Mouse (Mus musculus) liver, embryonic 11.5 days (tissue): ENCODE data around the gene Cckar. TPM values are rescaled to one million over a fixed set of nuclear protein-coding genes. Genes with fewer than 3 reads are reported as not detected.

Experiments used
- ATAC-seq: fragments of 200-750 bp; cut with Nextera tagmentation; replicated peaks from 2 replicates; pipeline ENCODE4 v1.8.0; 2017; ENCODE audit warnings: moderate number of reproducible peaks, mild to moderate bottlenecking, moderate TSS enrichment, moderate library complexity; ENCODE audit not compliant: low FRiP score
- DNase-seq: peaks from one replicate; pipeline ENCODE4 v3.0.0-alpha.2; 2017; ENCODE audit warnings: low spot score
- H3K27ac ChIP-seq: fragments of 300-500 bp; sonication (generic); 2 replicates; pipeline ENCODE4 v1.5.1; 2014; ENCODE audit warnings: mild to moderate bottlenecking, low read depth, low read length, control low read depth
- H3K27me3 ChIP-seq: fragments of 300-500 bp; sonication (generic); replicated peaks from 2 replicates; pipeline ENCODE4 v1.6.1; 2014; ENCODE audit warnings: low read length, mixed read lengths; ENCODE audit not compliant: control insufficient read depth, insufficient read depth
- H3K36me3 ChIP-seq: fragments of 300-500 bp; sonication (generic); 2 replicates; pipeline ENCODE4 v1.6.1; 2014; ENCODE audit warnings: mild to moderate bottlenecking, low read length, moderate library complexity, mixed read lengths; ENCODE audit not compliant: control insufficient read depth, insufficient read depth
- H3K4me1 ChIP-seq: fragments of 300-500 bp; sonication (generic); replicated peaks from 2 replicates; pipeline ENCODE4 v1.6.1; 2014; ENCODE audit warnings: low read length, mixed read lengths; ENCODE audit not compliant: control insufficient read depth, insufficient read depth
- H3K4me2 ChIP-seq: fragments of 300-500 bp; sonication (generic); 2 replicates; pipeline ENCODE4 v1.6.1; 2014; ENCODE audit warnings: mild to moderate bottlenecking, control low read depth, moderate library complexity
- H3K4me3 ChIP-seq: fragments of 300-500 bp; sonication (generic); 2 replicates; pipeline ENCODE4 v1.5.1; 2014; ENCODE audit warnings: low read depth, low read length, control low read depth
- H3K9ac ChIP-seq: fragments of 300-500 bp; sonication (generic); 2 replicates; pipeline ENCODE4 v1.6.1; 2014; ENCODE audit warnings: low read depth, low read length, control low read depth
- H3K9me3 ChIP-seq: fragments of 300-500 bp; sonication (generic); 2 replicates; pipeline ENCODE4 v1.6.1; 2016; ENCODE audit warnings: low read length, inconsistent platforms, mixed read lengths; ENCODE audit not compliant: control insufficient read depth
- WGBS: fragments of 180-500 bp; shearing (Covaris S2); extraction: QIAGEN DNeasy Blood & Tissue Kit; methylation state at CpG from one replicate; pipeline ENCODE4 v1.1.7; 2014; 5-methylcytosine and 5-hydroxymethylcytosine counted together
- polyA plus RNA-seq: library from polyadenylated mRNA; unstranded; fragments of >200 nt; fragmentation: Nextera tagmentation; extraction: Ambion mirVana; gene quantifications from 2 replicates; pipeline ENCODE4 v1.2.1, GENCODE M21; 2014

Cckar gene
- polyA plus RNA-seq: 0.18 and 0.19 TPM in 2 replicates

DNA sequence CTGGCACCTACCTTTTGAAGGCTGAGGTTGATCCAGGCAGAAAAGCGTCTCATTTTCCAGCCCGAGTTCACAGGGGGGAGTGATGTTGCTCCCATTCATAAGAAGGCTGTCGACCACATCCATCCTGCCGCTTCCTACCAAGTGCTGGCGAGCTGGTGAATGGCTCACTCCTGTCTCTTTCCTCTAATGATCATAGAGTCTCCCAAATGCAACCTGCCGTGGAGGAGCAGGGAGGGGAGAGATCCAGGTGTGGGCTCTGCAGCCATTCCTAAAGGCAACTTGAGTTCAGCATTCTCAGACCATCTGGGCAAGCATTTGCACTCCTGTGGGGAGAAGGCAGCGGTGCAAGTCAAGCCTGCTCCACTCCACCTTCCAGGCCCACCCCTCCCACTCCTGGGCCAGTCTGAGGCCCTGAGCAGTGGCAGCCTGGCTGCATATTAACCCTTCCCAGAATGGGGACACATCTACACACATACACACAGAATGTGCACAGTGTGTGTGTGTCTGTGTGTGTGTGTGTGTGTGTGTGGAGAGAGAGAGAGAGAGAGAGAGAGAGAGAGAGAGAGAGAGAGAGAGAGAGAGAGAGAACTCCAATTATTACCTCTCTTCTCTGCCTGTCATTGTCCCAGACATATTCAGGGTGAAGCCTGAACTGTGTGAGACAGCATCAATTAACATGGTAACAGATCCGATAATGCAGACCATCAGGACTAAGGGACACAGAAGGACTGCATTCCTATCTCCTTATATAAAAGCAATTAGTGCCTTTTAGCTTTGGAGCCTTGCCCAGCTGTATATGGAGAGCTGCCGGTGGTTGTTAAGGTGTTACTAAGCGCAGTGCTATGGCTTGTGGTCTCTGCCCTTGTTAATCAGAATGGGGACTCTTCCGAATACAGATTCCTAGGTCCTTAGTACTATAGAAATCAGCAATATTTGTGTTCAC is at the start of gene Cckar:
TSS of gene Cckar (minus strand) at position 471 of the 943 bp plus-strand sequence.
- no peaks in the 10 kb centered on the region for H3K9me3 ChIP-seq
- 63% methylated on average over 11 of the region's 11 CpGs for WGBS
- no peak for DNase-seq
- H3K36me3 ChIP-seq: no peaks in the 10 kb centered on the region
- H3K9ac ChIP-seq: no peak within 1 kb of the TSS
- no peaks in the 10 kb centered on the region for H3K27me3 ChIP-seq
- no peak within 1 kb of the TSS for H3K27ac ChIP-seq
- H3K4me1 ChIP-seq: no peaks in the 10 kb centered on the region
- H3K4me2 ChIP-seq: no peak within 1 kb of the TSS
- no peak for ATAC-seq
- no peak within 1 kb of the TSS for H3K4me3 ChIP-seq

DNA sequence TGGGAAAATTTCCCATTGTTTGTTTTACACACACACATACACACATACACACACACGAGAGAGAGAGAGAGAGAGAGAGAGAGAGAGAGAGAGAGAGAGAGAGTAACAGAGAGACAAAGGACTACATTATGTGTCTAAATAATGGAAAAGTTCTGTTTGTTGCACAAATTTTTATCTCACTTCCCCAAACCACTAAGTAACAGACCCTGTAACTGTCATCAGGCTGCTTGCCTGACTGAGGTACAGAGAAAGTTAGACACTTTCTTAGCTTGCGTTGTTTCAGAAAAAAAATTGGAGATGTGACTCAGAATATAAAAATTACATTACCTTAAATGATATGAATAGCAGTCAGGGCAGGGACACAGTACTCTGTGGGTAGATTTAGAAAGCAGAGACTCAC is 36.6 kb upstream of the Cckar start:
- 86% methylated on average over 1 of the region's 2 CpGs for WGBS
- H3K36me3 ChIP-seq: no peaks in the 10 kb centered on the region
- H3K9ac ChIP-seq: no peak overlapping the region
- H3K27me3 ChIP-seq: no peaks in the 10 kb centered on the region
- H3K4me3 ChIP-seq: no peak overlapping the region
- no peak for ATAC-seq
- no peaks in the 10 kb centered on the region for H3K9me3 ChIP-seq
- no peaks in the 10 kb centered on the region for H3K4me1 ChIP-seq
- H3K27ac ChIP-seq: no peak overlapping the region
- no peak overlapping the region for H3K4me2 ChIP-seq
- DNase-seq: no peak

DNA sequence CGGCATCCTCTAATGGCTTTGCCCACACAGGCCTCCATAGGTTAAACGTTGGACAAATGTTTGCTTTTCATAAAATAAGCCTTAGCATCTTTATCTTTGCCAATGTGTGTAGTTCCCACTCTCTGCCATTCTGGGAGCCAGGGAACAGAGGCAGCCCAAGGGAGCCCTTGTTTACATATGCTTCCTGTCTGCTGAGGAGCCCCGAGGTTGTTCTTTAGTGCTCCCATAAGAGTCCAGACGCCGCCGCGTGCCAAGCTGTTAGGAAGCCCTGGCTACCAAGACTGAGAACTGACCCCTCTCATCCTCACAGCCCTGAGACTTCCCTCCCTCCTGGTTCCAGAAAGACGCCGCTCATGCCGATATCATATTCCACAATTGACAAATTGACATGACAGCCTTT is 25.4 kb upstream of the Cckar start:
- Histone ChIP-seq H3K9me3 (no peaks in the 10 kb centered on the region), H3K36me3 (no peaks in the 10 kb centered on the region), H3K4me3 (no peak overlapping the region), H3K9ac (no peak overlapping the region), H3K27ac (no peak overlapping the region), H3K27me3 (no peaks in the 10 kb centered on the region), H3K4me2 (no peak overlapping the region), H3K4me1 (no peaks in the 10 kb centered on the region)
- 70% methylated on average over 10 of the region's 10 CpGs for WGBS
- no peak for DNase-seq
- ATAC-seq: no peak

DNA sequence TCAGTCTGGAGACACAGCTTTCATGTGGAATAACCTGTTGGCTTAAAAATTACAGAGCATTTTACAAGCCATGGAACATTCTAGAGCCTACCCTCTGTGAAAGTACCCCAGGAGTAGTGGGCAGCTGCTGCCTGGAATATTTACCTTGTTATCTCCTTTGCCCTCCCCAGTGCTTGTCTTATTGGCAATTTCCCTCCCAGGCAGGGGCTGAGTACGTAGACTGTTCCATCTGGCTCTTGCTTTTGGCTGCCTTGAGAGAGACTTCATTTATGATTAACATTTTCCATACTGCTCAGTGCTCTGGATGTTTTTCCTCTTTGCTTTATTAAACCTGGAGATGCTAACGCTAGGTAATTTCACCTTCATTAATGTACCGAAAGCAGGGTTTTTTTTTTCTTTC is 20.1 kb upstream of the Cckar start:
- Histone ChIP-seq H3K36me3 (no peaks in the 10 kb centered on the region), H3K9ac (no peak overlapping the region), H3K27me3 (no peaks in the 10 kb centered on the region), H3K4me1 (no peaks in the 10 kb centered on the region), H3K9me3 (no peaks in the 10 kb centered on the region), H3K4me3 (no peak overlapping the region), H3K27ac (no peak overlapping the region), H3K4me2 (no peak overlapping the region)
- 71% methylated on average over 3 of the region's 3 CpGs for WGBS
- ATAC-seq (no peak), DNase-seq (no peak)

DNA sequence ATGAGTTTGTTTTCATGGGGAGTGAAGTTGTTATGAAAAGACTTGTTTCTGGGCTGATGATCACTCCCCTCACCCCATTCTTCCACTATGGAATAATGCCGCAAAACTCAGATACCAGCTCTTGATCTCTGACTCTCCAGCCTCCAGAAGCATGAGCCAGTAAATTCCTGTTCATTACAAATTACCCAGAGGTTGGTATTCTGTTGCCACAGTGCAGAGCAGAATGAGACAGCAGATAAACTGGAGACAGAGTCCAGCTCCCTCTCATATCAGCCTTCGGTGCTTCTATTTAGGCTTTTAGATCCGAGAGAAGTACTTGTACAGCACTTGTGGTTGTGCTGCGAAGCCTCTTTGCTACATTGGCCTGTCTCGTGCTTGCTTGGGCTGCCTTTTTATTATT is 18.5 kb upstream of the Cckar start:
- H3K36me3 ChIP-seq: no peaks in the 10 kb centered on the region
- no peak overlapping the region for H3K4me2 ChIP-seq
- no peak for ATAC-seq
- DNase-seq: no peak
- H3K4me3 ChIP-seq: no peak overlapping the region
- no peak overlapping the region for H3K27ac ChIP-seq
- WGBS: 75% methylated on average over 5 of the region's 5 CpGs
- H3K27me3 ChIP-seq: no peaks in the 10 kb centered on the region
- no peak overlapping the region for H3K9ac ChIP-seq
- H3K9me3 ChIP-seq: no peaks in the 10 kb centered on the region
- H3K4me1 ChIP-seq: no peaks in the 10 kb centered on the region

DNA sequence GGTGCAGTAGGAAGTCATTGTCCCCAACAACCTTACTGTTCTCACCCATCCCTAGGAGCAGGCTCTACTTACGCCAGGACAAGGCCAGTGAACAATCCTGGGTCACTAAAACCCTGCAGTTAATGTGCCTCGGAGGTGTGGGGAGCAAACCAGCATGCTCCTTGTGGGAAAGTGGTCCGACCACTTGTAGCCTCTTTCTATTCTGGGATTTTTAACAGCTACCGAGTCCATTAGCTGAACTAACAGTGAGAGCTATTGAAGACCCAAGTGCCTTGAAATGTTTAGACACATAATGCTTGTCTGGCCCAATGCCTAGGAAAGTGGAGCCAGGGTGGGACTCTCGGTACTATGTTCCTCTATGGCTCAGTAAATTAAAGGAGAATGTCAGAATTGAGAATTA is 9.0 kb upstream of the Cckar start:
- no peaks in the 10 kb centered on the region for H3K9me3 ChIP-seq
- H3K4me2 ChIP-seq: no peak overlapping the region
- H3K36me3 ChIP-seq: no peaks in the 10 kb centered on the region
- WGBS: 68% methylated on average over 5 of the region's 5 CpGs
- H3K9ac ChIP-seq: no peak overlapping the region
- DNase-seq (peak; percentile 24), ATAC-seq (no peak)
- H3K27ac ChIP-seq: no peak overlapping the region
- H3K4me1 ChIP-seq: no peaks in the 10 kb centered on the region
- H3K4me3 ChIP-seq: no peak overlapping the region
- no peaks in the 10 kb centered on the region for H3K27me3 ChIP-seq

DNA sequence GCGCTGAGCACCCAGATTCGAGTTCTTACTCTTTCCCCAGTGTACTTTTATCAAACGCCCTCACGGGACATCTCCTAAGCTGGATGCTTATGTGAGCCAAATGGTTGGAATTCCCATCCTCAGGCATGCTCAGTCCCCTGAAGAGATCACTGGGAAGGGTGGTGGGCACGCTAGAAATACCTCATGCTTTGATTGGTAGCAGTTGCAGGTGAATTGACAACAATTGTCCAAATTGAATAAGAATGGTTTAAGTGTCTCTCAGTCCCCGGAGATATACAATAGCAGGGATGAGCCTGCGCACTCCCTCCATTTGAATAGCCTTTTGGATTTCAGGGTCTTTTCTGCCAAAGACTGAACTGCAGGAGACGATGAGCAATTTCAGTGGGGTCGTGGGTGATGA is 3.8 kb upstream of the Cckar start:
- ATAC-seq (no peak), DNase-seq (no peak)
- Histone ChIP-seq H3K36me3 (no peaks in the 10 kb centered on the region), H3K27ac (no peak overlapping the region), H3K9ac (no peak overlapping the region), H3K4me2 (no peak overlapping the region), H3K4me3 (no peak overlapping the region), H3K9me3 (no peaks in the 10 kb centered on the region), H3K27me3 (no peaks in the 10 kb centered on the region), H3K4me1 (no peaks in the 10 kb centered on the region)
- 70% methylated on average over 9 of the region's 9 CpGs for WGBS

DNA sequence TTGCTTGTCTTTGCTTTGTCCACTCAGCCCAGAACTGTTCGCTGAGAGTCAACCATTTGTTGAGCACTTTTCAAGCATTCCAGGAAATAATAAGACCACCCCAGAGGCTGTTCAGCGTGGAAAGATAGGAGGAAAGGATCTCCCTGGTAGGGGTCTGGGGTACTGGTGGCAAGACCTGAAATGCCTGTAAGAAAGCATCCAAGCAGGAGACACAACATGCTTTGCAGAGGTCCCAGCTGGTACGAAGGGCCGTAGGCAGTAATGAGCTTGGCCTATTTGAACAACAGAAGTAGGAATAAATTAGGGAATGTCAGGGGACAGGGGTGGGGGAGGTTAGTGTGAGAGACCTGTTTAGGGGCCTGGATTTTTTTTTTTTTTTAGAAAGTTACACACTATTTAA is 686 bp upstream of the Cckar start:
- H3K4me2 ChIP-seq: no peak overlapping the region
- H3K9me3 ChIP-seq: no peaks in the 10 kb centered on the region
- no peak overlapping the region for H3K9ac ChIP-seq
- no peaks in the 10 kb centered on the region for H3K4me1 ChIP-seq
- no peak overlapping the region for H3K4me3 ChIP-seq
- 75% methylated on average over 4 of the region's 4 CpGs for WGBS
- no peaks in the 10 kb centered on the region for H3K27me3 ChIP-seq
- DNase-seq (no peak), ATAC-seq (no peak)
- H3K36me3 ChIP-seq: no peaks in the 10 kb centered on the region
- no peak overlapping the region for H3K27ac ChIP-seq

DNA sequence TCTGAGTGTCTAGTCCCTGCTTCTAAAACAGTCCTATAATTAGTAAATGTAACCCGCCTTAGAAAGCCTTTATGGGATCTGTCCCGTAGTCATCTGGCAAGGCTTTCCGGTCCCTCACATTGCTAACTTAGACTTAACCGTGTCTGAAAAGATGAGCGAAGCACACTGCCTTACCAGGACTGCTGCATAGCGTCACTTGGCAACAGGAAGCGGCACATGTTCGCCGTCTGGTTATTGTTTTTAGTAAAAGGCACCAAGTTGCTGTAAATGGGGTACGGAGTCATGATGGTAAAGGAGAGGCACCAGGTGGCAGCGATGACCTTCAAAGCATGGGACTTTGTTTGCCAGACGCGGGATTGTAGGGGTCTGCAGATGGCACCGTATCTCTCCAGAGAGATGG is 4.8 kb downstream of the Cckar start:
- no peak overlapping the region for H3K4me2 ChIP-seq
- DNase-seq (no peak), ATAC-seq (no peak)
- H3K27me3 ChIP-seq: no peaks in the 10 kb centered on the region
- no peaks in the 10 kb centered on the region for H3K36me3 ChIP-seq
- H3K4me1 ChIP-seq: no peaks in the 10 kb centered on the region
- H3K9ac ChIP-seq: no peak overlapping the region
- H3K27ac ChIP-seq: no peak overlapping the region
- no peak overlapping the region for H3K4me3 ChIP-seq
- WGBS: 89% methylated on average over 14 of the region's 14 CpGs
- no peaks in the 10 kb centered on the region for H3K9me3 ChIP-seq
